Mouse (Mus musculus): ENCODE measurements at regions not wholly inside any gene's neighbourhood (a gene's known extent, or its start where the extent isn't known, plus 50 kb on each side); places are given as distances from the start of the nearest gene placed in this dataset.

GRCm38 (mm10) chr5:39159651-39160050, 283.0 kb upstream of the Clnk start:
- no peak for DNase-seq

GRCm38 (mm10) chr5:39155763-39156162, 279.2 kb upstream of the Clnk start:
- DNase-seq, result no peak

GRCm38 (mm10) chr5:39153291-39153794, 276.7 kb upstream of the Clnk start:
- no peak for DNase-seq

GRCm38 (mm10) chr5:39151917-39152316, 275.3 kb upstream of the Clnk start:
- no peak for DNase-seq

- no peak for DNase-seq
These were observed 274.3 kb upstream of the Clnk start for GRCm38 (mm10) chr5:39150891-39151290.

GRCm38 (mm10) chr5:39145658-39146057, 269.0 kb upstream of the Clnk start:
- DNase-seq, result no peak

GRCm38 (mm10) chr5:39144225-39144624, 267.6 kb upstream of the Clnk start:
- no peak for DNase-seq

- DNase-seq, result no peak
These were observed 267.0 kb upstream of the Clnk start for GRCm38 (mm10) chr5:39143648-39144047.

GRCm38 (mm10) chr5:39138375-39138774, 261.8 kb upstream of the Clnk start:
- no peak for DNase-seq

- no peak for DNase-seq
These were observed 252.3 kb upstream of the Clnk start for GRCm38 (mm10) chr5:39128931-39129330.

- DNase-seq, result no peak
These were observed 250.2 kb upstream of the Clnk start for GRCm38 (mm10) chr5:39126833-39127232.

GRCm38 (mm10) chr5:39126270-39126691, 249.7 kb upstream of the Clnk start:
- no peak for DNase-seq

GRCm38 (mm10) chr5:39110336-39110735, 233.7 kb upstream of the Clnk start:
- DNase-seq, result no peak

- no peak for DNase-seq
These were observed 232.9 kb upstream of the Clnk start for GRCm38 (mm10) chr5:39109526-39109925.

- no peak for DNase-seq
These were observed 222.5 kb upstream of the Clnk start for GRCm38 (mm10) chr5:39099113-39099512.

GRCm38 (mm10) chr5:39094875-39095274, 218.3 kb upstream of the Clnk start:
- no peak for DNase-seq

GRCm38 (mm10) chr5:39076555-39077178, 200.1 kb upstream of the Clnk start:
- DNase-seq, result peak; percentile 5

GRCm38 (mm10) chr5:39069683-39070082, 193.1 kb upstream of the Clnk start:
- DNase-seq, result no peak

- no peak for DNase-seq
These were observed 186.4 kb upstream of the Clnk start for GRCm38 (mm10) chr5:39063061-39063460.

GRCm38 (mm10) chr5:39052490-39053250, 176.1 kb upstream of the Clnk start:
- no peak for DNase-seq

- DNase-seq, result no peak
These were observed 173.9 kb upstream of the Clnk start for GRCm38 (mm10) chr5:39050512-39050911.

- DNase-seq, result no peak
These were observed 172.5 kb upstream of the Clnk start for GRCm38 (mm10) chr5:39049141-39049540.

GRCm38 (mm10) chr5:39040467-39040866, 163.9 kb upstream of the Clnk start:
- DNase-seq, result no peak

GRCm38 (mm10) chr5:39023241-39023640, 146.6 kb upstream of the Clnk start:
- no peak for DNase-seq

Measured in right cerebral cortex, postnatal 4 days (tissue).